In the genomic region with DNA sequence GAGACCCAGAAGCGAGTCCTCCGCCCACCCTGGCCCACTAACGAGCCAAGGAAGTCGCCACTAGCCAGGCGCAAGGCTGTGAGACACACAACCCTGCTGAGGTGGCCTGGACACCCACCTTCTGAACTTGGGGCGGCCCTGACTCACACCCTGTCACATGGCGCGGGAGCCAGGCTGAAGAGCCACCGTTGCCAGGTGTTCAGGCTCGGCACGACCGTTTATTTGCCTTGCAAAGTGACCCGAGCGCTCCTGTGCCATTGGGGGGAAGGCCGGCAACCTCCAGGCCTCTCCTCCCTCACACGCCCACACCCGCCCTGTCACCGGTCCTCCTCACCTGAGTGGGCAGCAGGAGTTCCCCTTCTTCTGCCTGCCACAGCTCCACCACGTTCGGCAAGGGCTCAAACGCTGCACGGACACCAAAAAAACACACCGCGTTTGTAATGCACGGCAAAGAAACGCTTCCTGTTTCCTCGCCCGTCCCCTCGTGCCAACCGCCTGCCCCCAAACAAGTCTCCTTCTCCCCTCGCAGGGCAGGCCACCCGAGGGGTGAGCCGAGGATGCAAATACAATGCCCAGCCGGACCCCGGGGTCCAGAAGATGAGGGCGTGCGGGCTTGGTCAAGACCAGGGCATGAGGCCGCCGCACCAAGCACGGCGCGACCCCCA, we compare ENCODE assay signal across 8 mouse cellular contexts. TPM values are rescaled to one million over a fixed set of nuclear protein-coding genes. Genes with fewer than 3 reads are reported as not detected.
DNase-seq lines count a peak whose midpoint lies in the region; ATAC-seq and TF ChIP-seq lines count a peak whose summit lies in the region.

No protein-coding gene starts in this region.

- no peak for TF ChIP-seq CTCF in kidney, adult 2 months (conservative IDR thresholded peaks at IDR 0.05; ENCODE audit: insufficient read depth, insufficient read length, low read depth, low read length)

- 0% methylated on average over 40 of the region's 42 CpGs for WGBS in embryonic facial prominence, embryonic 11.5 days
- WGBS in kidney, adult 2 months, result 2% methylated on average over 42 of the region's 42 CpGs
- under 1% methylated on average over 42 of the region's 42 CpGs for WGBS in liver, embryonic 13.5 days (ENCODE audit: insufficient replicate concordance)

- peak; percentile 17; the same call in 1 of the 2 replicates for ATAC-seq in embryonic facial prominence, embryonic 11.5 days (replicated peaks; ENCODE audit: insufficient number of reproducible peaks, low FRiP score, low TSS enrichment, low read depth)
- peak; percentile 12 for ATAC-seq in liver, embryonic 13.5 days (ENCODE audit: low read depth)
- peak; percentile 63 for ATAC-seq in monocyte, adult 5-6 weeks (replicated peaks; ENCODE audit: insufficient number of reproducible peaks, low FRiP score, low TSS enrichment, poor library complexity, severe bottlenecking)

- DNase-seq in CD4-positive helper T cell, adult 2 months (ENCODE audit: low read depth, low spot score), result peak; percentile 64
- DNase-seq in adrenal gland, adult 2 months, result peak; percentile 77
- DNase-seq in embryonic facial prominence, embryonic 11.5 days (ENCODE audit: low spot score), result peak; percentile 48
- DNase-seq in heart, adult 9 months (ENCODE audit: low spot score in 2 of 2), result peak; percentile 37 to 50
- peak; percentile 69 for DNase-seq in kidney, adult 2 months
- DNase-seq in liver, embryonic 13.5 days, result peak; percentile 55
- peak; percentile 98 for DNase-seq in splenic B cell, adult 2 months (ENCODE audit: low read depth, low spot score)

- peak overlapping the region; percentile 73 for H3K4me3 ChIP-seq in embryonic facial prominence, embryonic 11.5 days (ENCODE audit: low read depth, low read length)
- peak overlapping the region; percentile 87 for H3K4me3 ChIP-seq in kidney, adult 2 months (ENCODE audit: insufficient read depth, low read depth, low read length)
- H3K4me3 ChIP-seq in liver, embryonic 13.5 days (replicated peaks), result peak overlapping the region; percentile 91

- H3K36me3 ChIP-seq in embryonic facial prominence, embryonic 11.5 days (replicated peaks; ENCODE audit: control insufficient read depth, insufficient read depth, low read depth, low read length), result no peaks in the 10 kb centered on the region
- no peaks in the 10 kb centered on the region for H3K36me3 ChIP-seq in kidney, adult 2 months (ENCODE audit: control insufficient read depth, insufficient read depth, low read length)
- H3K36me3 ChIP-seq in liver, embryonic 13.5 days, result peaks cover 5% of the 10 kb centered on the region; the same call in 1 of the 2 replicates
- no peaks in the 10 kb centered on the region; the same call in none of the 2 replicates for H3K36me3 ChIP-seq in splenic B cell, adult 2 months (ENCODE audit: control insufficient read depth, insufficient read depth, low read length, poor library complexity, severe bottlenecking)

- H3K27me3 ChIP-seq in embryonic facial prominence, embryonic 11.5 days (ENCODE audit: control insufficient read depth, insufficient read depth, low read length), result no peaks in the 10 kb centered on the region
- no peaks in the 10 kb centered on the region for H3K27me3 ChIP-seq in kidney, adult 2 months (replicated peaks; ENCODE audit: control insufficient read depth, insufficient read depth, low read length)
- H3K27me3 ChIP-seq in liver, embryonic 13.5 days, result no peaks in the 10 kb centered on the region
- no peaks in the 10 kb centered on the region for H3K27me3 ChIP-seq in splenic B cell, adult 2 months (ENCODE audit: control insufficient read depth, insufficient read depth, low read length, poor library complexity, severe bottlenecking)

- H3K4me1 ChIP-seq in embryonic facial prominence, embryonic 11.5 days (ENCODE audit: control insufficient read depth, insufficient read depth, low read length), result peaks cover 2% of the 10 kb centered on the region; the same call in 1 of the 2 replicates
- peaks cover 3% of the 10 kb centered on the region; the same call in 1 of the 2 replicates for H3K4me1 ChIP-seq in kidney, adult 2 months (ENCODE audit: control insufficient read depth, insufficient read depth, low read length)
- H3K4me1 ChIP-seq in liver, embryonic 13.5 days (replicated peaks), result peaks cover 75% of the 10 kb centered on the region

- peak overlapping the region; percentile 97 for H3K9ac ChIP-seq in embryonic facial prominence, embryonic 11.5 days (replicated peaks; ENCODE audit: low read length)
- peak overlapping the region; percentile 97 for H3K9ac ChIP-seq in liver, embryonic 13.5 days

- peak overlapping the region; percentile 89 for H3K27ac ChIP-seq in embryonic facial prominence, embryonic 11.5 days (replicated peaks; ENCODE audit: low read depth, low read length)
- peak overlapping the region; percentile 4; the same call in 1 of the 2 replicates for H3K27ac ChIP-seq in kidney, adult 2 months (ENCODE audit: insufficient read depth, low read depth, low read length)
- peak overlapping the region; percentile 97 for H3K27ac ChIP-seq in liver, embryonic 13.5 days

- peak overlapping the region; percentile 96 for H3K4me2 ChIP-seq in embryonic facial prominence, embryonic 11.5 days (ENCODE audit: low read depth, low read length)
- H3K4me2 ChIP-seq in liver, embryonic 13.5 days, result peak overlapping the region; percentile 97

- TF ChIP-seq POLR2A in kidney, adult 2 months (IDR thresholded peaks at IDR 0.05; ENCODE audit: low read depth, low read length), result no peak

- no peaks in the 10 kb centered on the region for H3K9me3 ChIP-seq in embryonic facial prominence, embryonic 11.5 days (replicated peaks; ENCODE audit: control insufficient read depth, low read length)
- no peaks in the 10 kb centered on the region for H3K9me3 ChIP-seq in liver, embryonic 13.5 days (replicated peaks)

RNA-seq across cellular contexts. Expression of gene Tmem131l, which starts 0.9 kb away (rescaled TPM):
- total RNA-seq in adrenal gland, adult 2 months (2021), result 10 to 100 TPM; 25.9 to 26.6 TPM
- 43.8 and 48.2 TPM in 2 replicates for polyA plus RNA-seq in adrenal gland, adult 2 months (2012; rRNA removed)
- 83.2 and 84.2 TPM in 2 replicates for polyA plus RNA-seq in embryonic facial prominence, embryonic 11.5 days (2014; fragmentation: Nextera tagmentation; extraction: Ambion mirVana)
- 8.8 and 9.8 TPM in 2 replicates for polyA plus RNA-seq in kidney, adult 2 months (2012; rRNA removed)
- polyA plus RNA-seq in liver, embryonic 13.5 days (2015; fragmentation: Nextera tagmentation; extraction: Ambion mirVana), result 23.0 and 23.7 TPM in 2 replicates
- 41.7 to 63.6 TPM (median 57.3 TPM) in 3 replicates for total RNA-seq in monocyte, adult 5-6 weeks (2017)

Comparison
In these comparisons a context has a peak if more than half of its experiments do, and no peak if none do; other contexts are left out.
1. Peak in every context shown above with its lines: DNase-seq, ATAC-seq, H3K4me3 ChIP-seq and H3K27ac ChIP-seq.
2. DNase-seq: peak in every context shown above with its lines; median percentile 98 in splenic B cell, adult 2 months; 77 in adrenal gland, adult 2 months; 69 in kidney, adult 2 months; 64 in CD4-positive helper T cell, adult 2 months; 55 in liver, embryonic 13.5 days; 48 in embryonic facial prominence, embryonic 11.5 days; 44 in heart, adult 9 months.
3. ATAC-seq: peak in every context shown above with its lines; median percentile 63 in monocyte, adult 5-6 weeks; 17 in embryonic facial prominence, embryonic 11.5 days; 12 in liver, embryonic 13.5 days.
4. H3K27ac ChIP-seq: peak in every context shown above with its lines; median percentile 97 in liver, embryonic 13.5 days; 89 in embryonic facial prominence, embryonic 11.5 days; 4 in kidney, adult 2 months.